Mouse (Mus musculus) liver, adult (tissue): ENCODE measurements around the gene Eno2.
A peak's percentile ranks its signal among the peaks of the same experiment; 100 is the strongest.

ENCODE experiments used
- GATA4 ChIP-seq: IDR thresholded peaks from 2 replicates; pipeline ENCODE4 v1.6.1; 2014; ENCODE audit warnings: mild to moderate bottlenecking, low read length; ENCODE audit not compliant: insufficient replicate concordance

The Eno2 gene

DNA sequence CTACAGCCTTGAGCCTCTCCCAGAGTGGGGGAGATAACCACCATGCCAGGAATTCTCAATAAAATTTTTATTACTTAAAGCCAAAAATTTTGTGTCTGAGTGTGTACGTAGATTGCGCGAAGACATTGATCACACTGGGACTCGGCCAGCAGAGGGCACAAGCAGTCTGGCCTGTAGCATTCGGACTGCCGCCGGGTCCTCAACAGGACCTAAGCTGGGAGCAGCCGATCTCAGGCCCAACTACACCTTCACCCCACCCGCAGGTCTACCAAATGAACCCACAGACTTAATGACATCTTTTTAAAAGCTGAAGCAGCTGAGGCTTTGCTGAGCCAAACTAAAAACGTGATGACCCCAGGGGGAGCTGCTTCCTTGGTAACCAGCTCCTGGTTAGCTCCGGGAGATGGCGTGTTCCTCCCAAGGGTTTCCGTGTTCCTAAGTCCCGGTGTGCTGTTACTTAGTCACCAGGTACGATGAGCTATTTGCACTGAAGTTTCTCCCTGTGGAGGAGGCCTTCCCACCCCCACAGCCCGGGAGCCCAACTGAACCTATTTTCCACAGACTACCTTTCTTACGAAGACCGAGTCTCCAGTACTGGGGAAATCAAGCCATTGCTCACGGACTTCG lies 52.5 kb downstream of the Eno2 start:
- no peak for TF ChIP-seq GATA4

- TF ChIP-seq GATA4, result no peak
Observed at GRCm38 (mm10) chr6:124712918-124713317, 56.6 kb downstream of the Eno2 start.

- peak; percentile 43; the same call in 1 of the 2 replicates for TF ChIP-seq GATA4
Observed at GRCm38 (mm10) chr6:124711824-124712782, 57.4 kb downstream of the Eno2 start, which contains the start of the genes Emg1 and Phb2. TSS of gene Emg1 (minus strand) at chr6:124712178. TSS of gene Phb2 (plus strand) at chr6:124712336.
